Mouse (Mus musculus) forebrain, embryonic 14.5 days (tissue): Measurements from ENCODE around the gene Plxna1. TPM values are rescaled to one million over a fixed set of nuclear protein-coding genes. Genes with fewer than 3 reads are reported as not detected.
A peak's percentile ranks its signal among the peaks of the same experiment; 100 is the strongest.

Experiments
- ATAC-seq: fragments of 200-750 bp; cut with Nextera tagmentation; 2 replicates; pipeline ENCODE4 v1.8.0; 2017; ENCODE audit warnings: mild to moderate bottlenecking, moderate library complexity
- DNase-seq: peaks from one replicate; pipeline ENCODE4 v3.0.0-alpha.2; 2015; ENCODE audit warnings: low spot score
- H3K27ac ChIP-seq: fragments of 300-500 bp; sonication (generic); 2 replicates; pipeline ENCODE4 v1.5.1; 2014; ENCODE audit warnings: low read depth, mild to moderate bottlenecking, control low read depth, low read length, moderate library complexity
- H3K27me3 ChIP-seq: fragments of 300-500 bp; sonication (generic); replicated peaks from 2 replicates; pipeline ENCODE4 v1.6.1; 2014; ENCODE audit warnings: low read length, control low read depth, mixed read lengths; ENCODE audit not compliant: control insufficient read depth, insufficient read depth
- H3K36me3 ChIP-seq: fragments of 300-500 bp; sonication (generic); 2 replicates; pipeline ENCODE4 v1.6.1; 2014; ENCODE audit warnings: low read length, control low read depth; ENCODE audit not compliant: control insufficient read depth, insufficient read depth
- H3K4me1 ChIP-seq: fragments of 300-500 bp; sonication (generic); 2 replicates; pipeline ENCODE4 v1.6.1; 2014; ENCODE audit warnings: antibody characterized with exemption, low read length, control low read depth; ENCODE audit not compliant: control insufficient read depth, insufficient read depth
- H3K4me2 ChIP-seq: fragments of 300-500 bp; sonication (generic); 2 replicates; pipeline ENCODE4 v1.6.1; 2014; ENCODE audit warnings: mild to moderate bottlenecking, control low read depth, low read length
- H3K4me3 ChIP-seq: fragments of 300-500 bp; sonication (generic); 2 replicates; pipeline ENCODE4 v1.5.1; 2014; ENCODE audit warnings: low read depth, low read length, control low read depth
- H3K9ac ChIP-seq: fragments of 300-500 bp; sonication (generic); 2 replicates; pipeline ENCODE4 v1.6.1; 2014; ENCODE audit warnings: mild to moderate bottlenecking, low read length, control low read depth, moderate library complexity
- H3K9me3 ChIP-seq: fragments of 300-500 bp; sonication (generic); replicated peaks from 2 replicates; pipeline ENCODE4 v1.6.1; 2016; ENCODE audit warnings: low read length, control low read depth, mixed read lengths; ENCODE audit not compliant: control insufficient read depth
- WGBS: fragments of 180-500 bp; shearing (Covaris S2); extraction: QIAGEN DNeasy Blood & Tissue Kit; methylation state at CpG from one replicate; pipeline ENCODE4 v1.1.7; 2014; 5-methylcytosine and 5-hydroxymethylcytosine counted together
- polyA plus RNA-seq: library from polyadenylated mRNA; unstranded; fragments of >200 nt; fragmentation: Nextera tagmentation; extraction: Ambion mirVana; gene quantifications from 2 replicates; pipeline ENCODE4 v1.2.1, GENCODE M21; 2014

The Plxna1 gene
- 26.8 and 31.9 TPM in 2 replicates for polyA plus RNA-seq

DNA sequence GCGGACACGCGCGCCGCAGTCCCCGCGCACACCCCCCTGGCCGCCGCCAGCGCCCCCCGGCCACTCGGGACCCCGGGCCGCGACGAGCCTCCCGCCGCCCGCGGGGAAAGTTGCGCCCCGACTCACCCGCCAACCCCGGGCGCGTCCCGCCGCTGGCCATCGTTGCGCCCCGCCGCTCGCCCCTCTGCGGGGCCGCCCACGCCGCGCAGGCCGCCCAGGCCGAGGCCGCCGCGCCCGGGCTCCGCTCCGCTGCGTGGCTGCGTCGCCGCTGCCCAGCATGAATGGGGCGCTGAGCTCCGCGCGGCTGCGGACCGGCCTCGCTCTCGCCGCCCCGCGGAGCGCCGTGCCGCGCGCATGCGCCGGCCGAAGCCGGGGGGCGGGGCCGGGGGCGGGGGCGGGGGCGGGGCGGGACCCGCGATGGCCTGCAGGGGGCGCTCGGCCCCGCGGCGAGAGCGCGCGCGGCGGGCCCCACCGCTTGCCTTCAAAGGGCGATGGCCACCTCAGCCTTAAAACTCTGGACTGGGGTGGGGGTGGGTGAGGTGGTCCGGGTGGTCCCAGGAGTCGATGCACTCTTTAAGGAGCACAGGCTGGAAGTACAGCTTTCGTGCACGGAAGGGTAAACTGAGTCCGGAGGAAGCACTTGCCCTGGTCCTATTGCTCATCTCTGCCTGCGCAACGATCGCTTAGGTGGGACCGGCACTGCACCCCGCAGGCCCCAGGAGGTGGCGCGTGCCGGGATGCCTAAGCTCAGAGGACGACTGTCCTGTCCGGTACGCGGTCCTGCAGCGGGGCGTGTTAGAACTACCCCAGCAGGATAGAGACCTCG is at the start of gene Plxna1:
Gene Plxna1 (minus strand): TSS at position 340 of the 826 bp plus-strand sequence.
- ATAC-seq = peak; percentile 81
- Histone ChIP-seq H3K4me1 (peaks cover 24% of the 10 kb centered on the region), H3K4me2 (peak within 1 kb of the TSS; percentile 87), H3K4me3 (peak within 1 kb of the TSS; percentile 97), H3K9ac (peak within 1 kb of the TSS; percentile 98), H3K9me3 (no peaks in the 10 kb centered on the region), H3K27ac (peak within 1 kb of the TSS; percentile 79), H3K36me3 (peaks cover under 1% of the 10 kb centered on the region; the same call in 1 of the 2 replicates), H3K27me3 (no peaks in the 10 kb centered on the region)
- peak; percentile 73 for DNase-seq
- WGBS = under 1% methylated on average over 81 of the region's 110 CpGs

DNA sequence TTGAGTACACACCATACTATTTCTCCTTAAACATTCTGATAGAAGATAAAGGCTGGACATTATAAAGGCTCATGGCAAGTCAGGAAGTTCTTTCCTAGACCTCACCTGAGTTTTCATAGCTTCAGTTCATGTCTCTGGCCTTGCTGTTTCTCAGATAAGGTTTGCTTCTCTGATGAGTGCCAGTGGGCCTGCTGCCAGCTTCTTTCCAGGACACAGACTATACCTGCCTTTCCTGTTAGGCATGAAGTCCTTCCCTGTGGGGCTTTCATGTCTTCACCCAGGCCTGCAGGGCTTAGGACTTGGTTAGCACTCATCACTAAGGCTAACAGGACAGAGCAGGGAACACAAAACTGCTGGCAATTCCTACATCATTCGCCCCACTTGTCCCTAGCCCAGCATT is 46.6 kb upstream of the Plxna1 start:
- Histone ChIP-seq H3K9me3 (no peaks in the 10 kb centered on the region), H3K4me3 (no peak overlapping the region), H3K9ac (no peak overlapping the region), H3K36me3 (no peaks in the 10 kb centered on the region), H3K4me1 (peaks cover 7% of the 10 kb centered on the region; the same call in 1 of the 2 replicates), H3K27me3 (no peaks in the 10 kb centered on the region), H3K4me2 (no peak overlapping the region), H3K27ac (no peak overlapping the region)
- no peak for ATAC-seq
- WGBS = 95% methylated on average over 1 of the region's 1 CpGs
- DNase-seq = no peak

DNA sequence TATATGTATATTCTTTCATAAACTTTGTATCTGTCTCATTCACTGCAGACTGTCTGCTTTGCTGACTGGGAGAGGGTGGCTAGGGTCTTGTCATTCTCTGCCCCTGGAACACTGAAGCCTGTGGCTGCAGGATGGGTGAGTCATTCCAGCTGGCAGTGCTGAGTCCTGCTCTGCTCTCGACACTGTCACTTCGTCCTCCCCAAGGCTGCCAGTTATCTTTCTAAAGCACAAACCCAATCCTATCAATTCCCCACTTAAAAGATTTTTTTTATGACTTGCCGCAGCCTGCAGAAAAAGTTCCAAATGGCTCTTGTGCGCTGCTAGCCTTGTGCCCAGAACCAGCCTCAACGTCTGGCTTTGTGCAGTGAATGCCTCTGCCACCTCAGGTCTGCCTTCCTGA is 45.8 kb upstream of the Plxna1 start:
- Histone ChIP-seq H3K36me3 (no peaks in the 10 kb centered on the region), H3K4me2 (no peak overlapping the region), H3K9me3 (no peaks in the 10 kb centered on the region), H3K27ac (no peak overlapping the region), H3K27me3 (no peaks in the 10 kb centered on the region), H3K4me1 (peaks cover 7% of the 10 kb centered on the region; the same call in 1 of the 2 replicates), H3K9ac (no peak overlapping the region), H3K4me3 (no peak overlapping the region)
- ATAC-seq = no peak
- WGBS = 82% methylated on average over 5 of the region's 5 CpGs
- no peak for DNase-seq

DNA sequence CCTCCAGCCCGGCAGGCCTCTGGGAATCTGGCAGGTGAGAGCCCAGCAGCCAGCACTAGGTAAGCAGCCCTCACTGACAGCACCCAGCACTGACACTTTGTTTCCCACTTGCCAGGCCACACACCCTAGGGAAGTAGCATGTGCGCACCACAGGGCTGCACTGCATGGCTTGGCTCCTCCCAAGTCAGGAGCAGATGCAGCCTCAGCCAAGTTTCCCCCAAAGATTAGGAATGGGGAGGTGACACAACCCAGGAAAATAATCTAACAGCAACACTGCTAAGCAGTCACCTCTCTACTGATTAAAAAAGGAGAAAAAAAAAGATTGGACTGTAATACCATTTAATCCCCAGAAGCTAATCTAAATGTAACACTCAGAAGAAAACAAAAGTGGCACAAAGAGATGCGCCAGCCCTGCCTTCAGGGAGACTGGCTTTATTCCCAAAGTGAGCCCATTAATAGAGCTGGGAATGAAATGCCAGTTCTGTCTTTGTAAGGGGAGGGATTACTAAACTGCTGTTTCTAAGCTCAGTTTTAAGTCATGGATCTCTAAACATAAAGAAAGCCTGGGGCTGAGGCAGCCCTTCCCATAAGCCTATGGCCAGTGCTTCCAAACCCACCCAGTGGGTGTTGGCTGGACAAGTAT is 44.9 kb upstream of the Plxna1 start:
- no peaks in the 10 kb centered on the region for H3K36me3 ChIP-seq
- no peaks in the 10 kb centered on the region for H3K27me3 ChIP-seq
- H3K9me3 ChIP-seq = no peaks in the 10 kb centered on the region
- 0 out of 2 replicates have a peak overlapping the region, but pooled peaks have one; percentile 9 for H3K27ac ChIP-seq
- peak overlapping the region; percentile 5; the same call in 1 of the 2 replicates for H3K9ac ChIP-seq
- ATAC-seq (peak; percentile 65; the same call in 1 of the 2 replicates), DNase-seq (peak; percentile 67)
- no peak overlapping the region for H3K4me2 ChIP-seq
- H3K4me1 ChIP-seq = peaks cover 9% of the 10 kb centered on the region; the same call in 1 of the 2 replicates
- WGBS = 46% methylated on average over 3 of the region's 3 CpGs
- H3K4me3 ChIP-seq = no peak overlapping the region

DNA sequence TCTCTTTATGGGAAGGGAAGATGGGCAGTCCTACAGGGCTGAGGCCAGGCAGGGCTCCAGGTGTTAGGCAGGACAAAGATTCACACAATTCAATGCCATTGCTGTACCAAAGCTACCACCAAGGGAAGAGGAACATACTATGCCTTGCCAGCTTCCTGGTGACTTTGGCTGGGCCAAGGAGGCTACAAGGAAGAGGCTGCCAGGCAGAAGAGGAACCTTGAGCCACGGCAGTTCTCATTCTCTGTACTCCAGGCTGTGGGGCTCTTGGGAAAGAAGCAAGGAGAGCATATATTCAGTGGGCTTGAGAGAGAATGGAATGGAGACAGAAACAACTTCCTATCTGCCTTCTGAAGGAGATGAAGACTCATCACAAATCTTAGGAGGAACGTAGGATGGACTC is 42.5 kb upstream of the Plxna1 start:
- H3K9ac ChIP-seq = no peak overlapping the region
- no peak for DNase-seq
- no peak for ATAC-seq
- H3K4me2 ChIP-seq = no peak overlapping the region
- H3K27me3 ChIP-seq = no peaks in the 10 kb centered on the region
- no peaks in the 10 kb centered on the region for H3K9me3 ChIP-seq
- whole genome bisulfite sequencing = 83% methylated on average over 2 of the region's 2 CpGs
- no peaks in the 10 kb centered on the region for H3K36me3 ChIP-seq
- no peak overlapping the region for H3K27ac ChIP-seq
- H3K4me1 ChIP-seq = peaks cover 13% of the 10 kb centered on the region; the same call in 1 of the 2 replicates
- H3K4me3 ChIP-seq = no peak overlapping the region

GRCm38 (mm10) chr6:89403257-89404225 is 41.1 kb upstream of the Plxna1 start:
- Histone ChIP-seq H3K27me3 (no peaks in the 10 kb centered on the region), H3K9me3 (no peaks in the 10 kb centered on the region), H3K4me1 (peaks cover 13% of the 10 kb centered on the region; the same call in 1 of the 2 replicates), H3K27ac (no peak overlapping the region), H3K4me2 (no peak overlapping the region), H3K9ac (no peak overlapping the region), H3K4me3 (no peak overlapping the region), H3K36me3 (no peaks in the 10 kb centered on the region)
- ATAC-seq = no peak
- no peak for DNase-seq
- 81% methylated on average over 2 of the region's 2 CpGs for WGBS

DNA sequence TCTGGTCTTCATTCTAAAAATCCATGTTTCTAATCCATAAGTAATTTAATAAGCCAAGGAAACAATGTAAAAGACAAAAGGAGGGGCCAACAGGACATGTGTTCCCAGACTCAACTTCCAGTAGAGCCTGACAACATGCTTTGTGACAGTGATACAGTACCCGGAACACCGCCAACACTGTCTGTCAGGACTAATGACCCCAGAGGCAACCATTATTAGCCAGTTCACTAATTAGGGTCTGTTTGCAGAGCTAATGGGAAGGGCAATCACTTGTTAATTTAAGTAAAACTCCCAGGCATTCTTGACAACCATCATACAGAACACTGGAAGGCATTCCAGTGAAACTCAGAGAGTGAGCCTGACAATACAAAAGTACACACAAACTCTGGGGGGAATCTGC is 40.0 kb upstream of the Plxna1 start:
- no peaks in the 10 kb centered on the region for H3K36me3 ChIP-seq
- ATAC-seq = peak; percentile 70; the same call in 1 of the 2 replicates
- H3K4me3 ChIP-seq = no peak overlapping the region
- DNase-seq = peak; percentile 77
- no peak overlapping the region for H3K9ac ChIP-seq
- no peak overlapping the region for H3K4me2 ChIP-seq
- no peaks in the 10 kb centered on the region for H3K9me3 ChIP-seq
- H3K27me3 ChIP-seq = no peaks in the 10 kb centered on the region
- peaks cover 10% of the 10 kb centered on the region; the same call in 1 of the 2 replicates for H3K4me1 ChIP-seq
- no peak overlapping the region for H3K27ac ChIP-seq
- 6% methylated on average over 2 of the region's 2 CpGs for WGBS

- no peak for ATAC-seq
- 90% methylated on average over 1 of the region's 1 CpGs for WGBS
- DNase-seq = no peak
- no peak overlapping the region for H3K4me3 ChIP-seq
- peaks cover 6% of the 10 kb centered on the region; the same call in 1 of the 2 replicates for H3K4me1 ChIP-seq
- no peaks in the 10 kb centered on the region for H3K36me3 ChIP-seq
- no peak overlapping the region for H3K9ac ChIP-seq
- H3K27ac ChIP-seq = no peak overlapping the region
- no peaks in the 10 kb centered on the region for H3K27me3 ChIP-seq
- no peaks in the 10 kb centered on the region for H3K9me3 ChIP-seq
- H3K4me2 ChIP-seq = no peak overlapping the region
These were observed 37.1 kb upstream of the Plxna1 start for GRCm38 (mm10) chr6:89399564-89399963.
